Mouse (Mus musculus) intestine, embryonic 14.5 days (tissue): ENCODE measurements around the gene Msantd2. TPM values are rescaled to one million over a fixed set of nuclear protein-coding genes. Genes with fewer than 3 reads are reported as not detected.

Experiments used
- ATAC-seq: fragments of 200-750 bp; cut with Nextera tagmentation; replicated peaks from 2 replicates; pipeline ENCODE4 v1.8.0; 2017; ENCODE audit warnings: low read depth, moderate number of reproducible peaks, moderate TSS enrichment, moderate library complexity; ENCODE audit not compliant: low FRiP score, low TSS enrichment
- DNase-seq: peaks from one replicate; pipeline ENCODE4 v3.0.0-alpha.2; 2018; ENCODE audit warnings: low spot score
- H3K27ac ChIP-seq: fragments of 300-500 bp; sonication (generic); 2 replicates; pipeline ENCODE4 v1.5.1; 2014; ENCODE audit warnings: low read depth, mild to moderate bottlenecking, control low read depth
- H3K27me3 ChIP-seq: fragments of 300-500 bp; sonication (generic); replicated peaks from 2 replicates; pipeline ENCODE4 v1.6.1; 2014; ENCODE audit warnings: low read length, control low read depth; ENCODE audit not compliant: control insufficient read depth, insufficient read depth
- H3K36me3 ChIP-seq: fragments of 300-500 bp; sonication (generic); 2 replicates; pipeline ENCODE4 v1.6.1; 2014; ENCODE audit warnings: low read length, control low read depth; ENCODE audit not compliant: control insufficient read depth, insufficient read depth
- H3K4me1 ChIP-seq: fragments of 300-500 bp; sonication (generic); replicated peaks from 2 replicates; pipeline ENCODE4 v1.6.1; 2014; ENCODE audit warnings: low read length, control low read depth, mixed read lengths; ENCODE audit not compliant: control insufficient read depth, insufficient read depth
- H3K4me2 ChIP-seq: fragments of 300-500 bp; sonication (generic); 2 replicates; pipeline ENCODE4 v1.6.1; 2014; ENCODE audit warnings: low read length
- H3K4me3 ChIP-seq: fragments of 300-500 bp; sonication (generic); 2 replicates; pipeline ENCODE4 v1.5.1; 2014; ENCODE audit warnings: low read depth, low read length, control low read depth, mixed read lengths
- H3K9ac ChIP-seq: fragments of 300-500 bp; sonication (generic); 2 replicates; pipeline ENCODE4 v1.6.1; 2014; ENCODE audit warnings: mild to moderate bottlenecking, low read length
- H3K9me3 ChIP-seq: fragments of 300-500 bp; sonication (generic); 2 replicates; pipeline ENCODE4 v1.6.1; 2016; ENCODE audit warnings: low read length, control low read depth; ENCODE audit not compliant: control insufficient read depth
- WGBS: fragments of 180-500 bp; shearing (Covaris S2); extraction: QIAGEN DNeasy Blood & Tissue Kit; methylation state at CpG from one replicate; pipeline ENCODE4 v1.1.7; 2014; 5-methylcytosine and 5-hydroxymethylcytosine counted together
- polyA plus RNA-seq: library from polyadenylated mRNA; unstranded; fragments of >200 nt; fragmentation: Nextera tagmentation; extraction: Ambion mirVana; gene quantifications from 2 replicates; pipeline ENCODE4 v1.2.1, GENCODE M21; 2014

The Msantd2 gene
- polyA plus RNA-seq, 1 experiment from 2014 or later: 29.5 TPM

DNA sequence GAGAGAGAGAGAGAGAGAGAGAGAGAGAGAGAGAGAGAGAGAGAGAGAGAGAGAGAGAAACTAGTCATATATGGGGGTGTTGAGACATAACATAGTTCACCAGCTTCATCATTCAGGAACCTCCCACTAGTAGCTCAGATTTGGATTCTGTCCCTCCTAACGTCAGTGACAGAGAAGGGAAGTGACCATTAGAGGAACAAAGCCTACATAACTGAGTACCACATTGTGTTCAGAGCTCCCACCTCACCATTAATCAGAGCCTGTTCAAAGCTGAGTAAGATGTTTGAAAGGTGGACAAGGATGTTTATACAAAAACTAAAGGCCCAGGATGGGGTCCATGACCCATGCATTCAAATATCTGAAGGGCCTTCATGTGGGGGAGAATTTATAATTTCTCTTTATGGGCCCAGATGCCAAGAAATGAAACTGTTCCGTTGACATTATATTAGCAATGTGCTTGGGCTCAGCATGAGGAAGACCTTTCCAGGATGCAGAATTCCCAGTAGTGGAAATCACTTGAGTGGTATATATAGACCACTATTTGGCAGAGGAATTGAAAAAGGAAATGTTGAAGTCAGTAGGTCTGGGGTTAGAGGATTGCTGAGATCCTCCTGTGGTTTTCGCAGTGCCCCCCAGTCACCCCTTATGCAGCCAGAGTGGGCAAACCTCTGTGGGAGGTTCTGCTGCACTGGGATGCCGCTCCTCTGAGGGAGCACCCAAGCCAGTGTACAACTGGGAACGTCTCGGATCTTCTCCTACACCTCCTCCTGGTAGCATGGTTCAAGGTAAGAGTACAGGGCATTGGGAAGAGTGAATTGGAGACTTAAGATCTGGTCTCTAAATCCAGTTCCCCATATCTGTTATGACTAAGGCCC lies 51.8 kb downstream of the Msantd2 start:
- Histone ChIP-seq H3K9me3 (no peaks in the 10 kb centered on the region), H3K4me3 (no peak overlapping the region), H3K4me2 (no peak overlapping the region), H3K36me3 (no peaks in the 10 kb centered on the region), H3K9ac (no peak overlapping the region), H3K4me1 (peaks cover 6% of the 10 kb centered on the region), H3K27ac (no peak overlapping the region), H3K27me3 (peaks cover 15% of the 10 kb centered on the region)
- ATAC-seq (no peak), DNase-seq (no peak)
- 73% methylated on average over 6 of the region's 6 CpGs for WGBS

DNA sequence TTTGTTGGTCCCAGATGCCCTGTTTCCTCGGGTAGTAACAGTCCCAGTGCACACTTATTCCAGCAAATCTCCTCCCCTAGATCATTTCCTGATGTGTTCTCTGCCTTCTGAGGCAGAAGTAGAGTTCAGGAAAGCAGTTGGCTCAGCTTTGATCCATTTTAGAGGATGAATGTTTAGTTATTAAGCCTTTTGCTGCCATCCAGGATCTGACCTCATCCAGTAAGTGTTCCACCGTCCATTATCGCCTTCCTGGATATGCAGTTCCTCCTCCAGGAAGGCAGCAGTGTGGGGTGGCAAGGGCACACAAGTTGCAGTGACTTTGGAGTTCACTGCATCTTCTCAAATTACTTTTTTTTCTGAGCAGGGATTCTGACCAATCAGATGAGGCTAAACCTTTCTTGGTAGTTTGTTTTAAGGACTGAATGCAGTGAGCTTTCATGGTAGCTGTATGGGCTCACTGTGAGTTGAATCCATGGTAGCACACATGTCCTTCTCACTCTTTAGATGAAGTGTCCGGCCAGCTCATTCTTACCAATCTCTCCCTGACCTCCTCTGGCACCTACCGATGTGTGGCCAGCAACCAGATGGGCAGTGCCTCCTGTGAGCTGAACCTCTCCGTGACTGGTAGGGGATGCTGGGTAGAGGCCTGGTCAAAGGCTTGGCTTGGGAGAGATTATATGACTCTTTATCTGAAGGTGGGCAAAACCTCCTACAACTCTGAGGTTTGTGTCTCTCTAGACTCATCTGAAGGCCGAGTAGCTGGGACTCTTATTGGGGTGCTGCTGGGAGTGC lies 52.9 kb downstream of the Msantd2 start:
- Histone ChIP-seq H3K4me3 (no peak overlapping the region), H3K36me3 (no peaks in the 10 kb centered on the region), H3K9ac (no peak overlapping the region), H3K27ac (no peak overlapping the region), H3K27me3 (peaks cover 26% of the 10 kb centered on the region), H3K4me1 (peaks cover 6% of the 10 kb centered on the region), H3K4me2 (no peak overlapping the region), H3K9me3 (no peaks in the 10 kb centered on the region)
- 67% methylated on average over 7 of the region's 7 CpGs for WGBS
- ATAC-seq: no peak
- no peak for DNase-seq

DNA sequence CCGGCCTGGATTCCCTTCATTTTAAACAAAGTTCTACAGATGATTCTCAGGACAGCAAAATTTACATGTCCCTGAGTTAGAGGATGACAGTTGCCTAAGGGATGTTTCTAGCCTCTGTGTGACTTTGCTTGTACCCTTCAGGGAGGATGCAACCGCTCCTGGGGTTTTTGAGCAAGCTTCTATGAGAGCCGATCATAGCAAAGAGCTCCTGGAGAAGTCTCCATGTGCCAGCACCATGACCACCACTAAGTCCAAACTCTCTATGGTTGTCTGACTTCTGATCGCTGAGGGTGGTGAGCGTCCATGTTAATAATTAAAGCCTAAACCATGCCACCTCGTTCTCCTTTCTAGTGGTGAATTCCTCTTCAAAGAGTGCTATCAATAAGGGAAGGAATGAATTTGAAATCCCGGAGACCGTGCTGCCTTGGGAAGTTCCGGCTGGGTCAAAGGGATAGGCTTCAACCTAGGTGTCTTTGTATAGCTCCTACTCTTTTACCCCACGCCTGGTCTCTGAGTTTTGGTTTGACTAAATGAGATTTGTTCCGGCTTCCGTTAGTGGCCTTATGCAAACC lies 54.8 kb downstream of the Msantd2 start:
- DNase-seq (no peak), ATAC-seq (no peak)
- H3K9me3 ChIP-seq: no peaks in the 10 kb centered on the region
- H3K27ac ChIP-seq: no peak overlapping the region
- H3K4me3 ChIP-seq: peak overlapping the region; percentile 36
- 29% methylated on average over 12 of the region's 12 CpGs for WGBS
- H3K4me2 ChIP-seq: peak overlapping the region; percentile 63
- H3K4me1 ChIP-seq: peaks cover 6% of the 10 kb centered on the region
- H3K27me3 ChIP-seq: peaks cover 34% of the 10 kb centered on the region
- H3K36me3 ChIP-seq: no peaks in the 10 kb centered on the region
- H3K9ac ChIP-seq: no peak overlapping the region

GRCm38 (mm10) chr9:37544447-37545165 lies 55.5 kb downstream of the Msantd2 start:
- Histone ChIP-seq H3K4me1 (peaks cover 6% of the 10 kb centered on the region), H3K27ac (no peak overlapping the region), H3K4me2 (peak overlapping the region; percentile 63), H3K4me3 (peak overlapping the region; percentile 36), H3K36me3 (no peaks in the 10 kb centered on the region), H3K27me3 (peaks cover 37% of the 10 kb centered on the region), H3K9ac (no peak overlapping the region), H3K9me3 (no peaks in the 10 kb centered on the region)
- ATAC-seq: peak; percentile 59; the same call in 1 of the 2 replicates
- 3% methylated on average over 29 of the region's 29 CpGs for WGBS
- peak; percentile 84 for DNase-seq

GRCm38 (mm10) chr9:37545166-37545610 lies 56.1 kb downstream of the Msantd2 start:
- no peak overlapping the region for H3K9ac ChIP-seq
- H3K27me3 ChIP-seq: peaks cover 43% of the 10 kb centered on the region
- H3K4me3 ChIP-seq: peak overlapping the region; percentile 36
- peaks cover 6% of the 10 kb centered on the region for H3K4me1 ChIP-seq
- H3K9me3 ChIP-seq: no peaks in the 10 kb centered on the region
- no peaks in the 10 kb centered on the region for H3K36me3 ChIP-seq
- H3K27ac ChIP-seq: no peak overlapping the region
- WGBS: 7% methylated on average over 15 of the region's 17 CpGs
- no peak for DNase-seq
- no peak; the same call in 1 of the 2 replicates for ATAC-seq
- H3K4me2 ChIP-seq: peak overlapping the region; percentile 63

GRCm38 (mm10) chr9:37545847-37546452 lies 56.8 kb downstream of the Msantd2 start:
- Histone ChIP-seq H3K36me3 (no peaks in the 10 kb centered on the region), H3K27me3 (peaks cover 51% of the 10 kb centered on the region), H3K9me3 (no peaks in the 10 kb centered on the region), H3K4me3 (no peak overlapping the region), H3K4me1 (peaks cover 6% of the 10 kb centered on the region), H3K27ac (no peak overlapping the region), H3K4me2 (no peak overlapping the region), H3K9ac (no peak overlapping the region)
- ATAC-seq: no peak
- WGBS: 14% methylated on average over 27 of the region's 27 CpGs
- DNase-seq: no peak

- Histone ChIP-seq H3K36me3 (no peaks in the 10 kb centered on the region), H3K9me3 (no peaks in the 10 kb centered on the region), H3K4me3 (no peak overlapping the region), H3K27me3 (peaks cover 60% of the 10 kb centered on the region), H3K4me2 (no peak overlapping the region), H3K4me1 (peaks cover 6% of the 10 kb centered on the region), H3K27ac (no peak overlapping the region), H3K9ac (no peak overlapping the region)
- no peak for ATAC-seq
- no peak for DNase-seq
- WGBS: 92% methylated on average over 1 of the region's 1 CpGs
Measured at GRCm38 (mm10) chr9:37546889-37547288, 57.8 kb downstream of the Msantd2 start.

GRCm38 (mm10) chr9:37550435-37550834 lies 61.3 kb downstream of the Msantd2 start:
- no peak overlapping the region for H3K27ac ChIP-seq
- no peaks in the 10 kb centered on the region for H3K9me3 ChIP-seq
- H3K36me3 ChIP-seq: no peaks in the 10 kb centered on the region
- H3K4me2 ChIP-seq: no peak overlapping the region
- DNase-seq (no peak), ATAC-seq (no peak)
- H3K9ac ChIP-seq: no peak overlapping the region
- H3K27me3 ChIP-seq: peaks cover 68% of the 10 kb centered on the region
- 85% methylated on average over 1 of the region's 1 CpGs for WGBS
- 0 out of 2 replicates have a peak, but pooled peaks cover 2% of the 10 kb centered on the region for H3K4me1 ChIP-seq
- H3K4me3 ChIP-seq: no peak overlapping the region
